Mouse (Mus musculus) megakaryocyte, embryonic 14.5 days (primary cell): ENCODE measurements around the gene Klhl3. TPM values are rescaled to one million over a fixed set of nuclear protein-coding genes. Genes with fewer than 3 reads are reported as not detected.

Experiments
- H3K27me3 ChIP-seq: replicated peaks from 2 replicates; pipeline ENCODE3; 2012; ENCODE audit warnings: inconsistent platforms
- H3K36me3 ChIP-seq: replicated peaks from 2 replicates; pipeline ENCODE3; 2012; ENCODE audit warnings: low read length, inconsistent platforms, mixed read lengths
- H3K4me1 ChIP-seq: 2 replicates; pipeline ENCODE4 v1.6.1; 2012; ENCODE audit warnings: inconsistent platforms
- H3K4me3 ChIP-seq: replicated peaks from 2 replicates; pipeline ENCODE3; 2012; ENCODE audit warnings: moderate library complexity, mild to moderate bottlenecking, inconsistent platforms
- H3K9me3 ChIP-seq: 2 replicates; pipeline ENCODE4 v1.6.1; 2012; ENCODE audit warnings: inconsistent platforms
- FLI1 ChIP-seq: IDR thresholded peaks from 2 replicates; pipeline ENCODE4 v1.6.1; 2012; ENCODE audit warnings: low read length, inconsistent platforms, mixed read lengths
- GATA1 ChIP-seq: IDR thresholded peaks from 3 replicates; pipeline ENCODE4 v1.6.1; 2012; ENCODE audit warnings: mixed read lengths, low read length, inconsistent platforms, borderline replicate concordance
- polyA plus RNA-seq: library from polyadenylated mRNA; stranded (reverse); fragments of >175 nt; gene quantifications from 2 replicates; pipeline ENCODE4 v1.2.3, GENCODE M21; 2012; ENCODE audit warnings: low replicate concordance; ENCODE audit not compliant: insufficient read depth

Klhl3 gene
- not detected in 2 replicates for polyA plus RNA-seq

DNA sequence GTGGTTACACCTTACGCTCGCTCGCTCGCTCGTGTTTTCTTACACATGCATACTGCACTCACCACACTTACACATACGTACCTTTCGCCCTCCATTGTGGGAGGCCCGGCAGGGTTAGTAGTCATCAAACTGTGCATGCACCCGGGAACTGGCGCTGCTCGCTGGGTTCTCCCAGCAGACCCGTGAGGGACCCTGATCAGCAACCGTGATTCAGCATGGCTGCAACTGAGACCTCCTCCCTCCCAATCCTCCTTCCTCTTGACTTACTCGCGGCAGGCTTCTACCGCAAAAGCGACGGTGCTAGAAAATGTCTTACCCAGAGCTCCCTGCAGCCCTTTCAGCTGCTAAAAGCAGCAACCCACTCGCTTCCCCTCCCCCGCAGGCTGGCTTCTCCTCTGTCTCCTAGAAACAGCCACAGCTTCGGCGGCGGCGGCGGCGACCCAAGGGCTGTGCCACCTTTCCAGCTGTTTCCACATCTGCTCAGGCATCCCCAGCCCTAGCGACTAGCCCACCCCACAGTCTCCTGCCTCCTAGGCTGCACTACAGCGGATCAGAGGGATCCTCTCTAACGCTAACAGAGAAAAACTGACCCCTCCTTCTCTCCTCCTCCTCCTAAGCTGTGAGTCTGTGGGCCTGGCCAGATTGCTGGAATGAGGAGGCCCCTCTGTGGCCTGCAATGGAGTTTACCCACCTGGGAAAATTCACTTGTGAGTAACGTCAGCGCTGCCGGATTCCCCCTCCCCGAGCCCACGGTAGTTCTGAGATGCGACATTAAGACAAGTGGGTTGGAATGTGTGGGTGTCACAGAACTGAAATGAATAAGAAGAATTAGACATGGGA, at the start of gene Klhl3:
Klhl3 (minus strand) TSS at position 532 of the 840 bp plus-strand sequence.
- Histone ChIP-seq H3K27me3 (peaks cover 75% of the 10 kb centered on the region), H3K4me1 (peaks cover 45% of the 10 kb centered on the region), H3K9me3 (peaks cover 19% of the 10 kb centered on the region), H3K36me3 (no peaks in the 10 kb centered on the region), H3K4me3 (peak within 1 kb of the TSS; percentile 87)
- TF ChIP-seq FLI1: no peak
- TF ChIP-seq GATA1: no peak

DNA sequence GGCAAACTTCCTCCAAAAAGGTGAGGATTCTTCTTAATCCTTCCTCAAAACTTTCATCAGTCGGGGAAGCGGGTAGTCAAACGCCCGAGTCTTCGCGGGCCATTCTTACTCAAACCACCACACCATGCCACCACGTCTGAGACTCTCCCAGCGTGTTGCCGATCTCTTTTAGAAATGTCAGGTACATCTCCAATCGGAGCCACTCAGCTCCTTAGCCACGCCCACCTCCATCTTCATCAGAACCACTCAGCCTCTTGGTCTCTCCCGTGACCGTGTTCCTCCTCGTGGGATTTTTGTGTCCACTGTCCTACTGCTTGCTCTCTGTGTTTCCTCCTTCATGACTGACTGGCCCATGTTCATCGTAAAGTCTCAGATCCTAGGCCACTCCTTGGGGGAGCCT, 47.4 kb upstream of the Klhl3 start:
- Histone ChIP-seq H3K27me3 (no peaks in the 10 kb centered on the region), H3K9me3 (peaks cover 13% of the 10 kb centered on the region), H3K4me1 (peaks cover 19% of the 10 kb centered on the region), H3K4me3 (no peak overlapping the region), H3K36me3 (peaks cover 55% of the 10 kb centered on the region)
- no peak for TF ChIP-seq GATA1
- no peak for TF ChIP-seq FLI1

DNA sequence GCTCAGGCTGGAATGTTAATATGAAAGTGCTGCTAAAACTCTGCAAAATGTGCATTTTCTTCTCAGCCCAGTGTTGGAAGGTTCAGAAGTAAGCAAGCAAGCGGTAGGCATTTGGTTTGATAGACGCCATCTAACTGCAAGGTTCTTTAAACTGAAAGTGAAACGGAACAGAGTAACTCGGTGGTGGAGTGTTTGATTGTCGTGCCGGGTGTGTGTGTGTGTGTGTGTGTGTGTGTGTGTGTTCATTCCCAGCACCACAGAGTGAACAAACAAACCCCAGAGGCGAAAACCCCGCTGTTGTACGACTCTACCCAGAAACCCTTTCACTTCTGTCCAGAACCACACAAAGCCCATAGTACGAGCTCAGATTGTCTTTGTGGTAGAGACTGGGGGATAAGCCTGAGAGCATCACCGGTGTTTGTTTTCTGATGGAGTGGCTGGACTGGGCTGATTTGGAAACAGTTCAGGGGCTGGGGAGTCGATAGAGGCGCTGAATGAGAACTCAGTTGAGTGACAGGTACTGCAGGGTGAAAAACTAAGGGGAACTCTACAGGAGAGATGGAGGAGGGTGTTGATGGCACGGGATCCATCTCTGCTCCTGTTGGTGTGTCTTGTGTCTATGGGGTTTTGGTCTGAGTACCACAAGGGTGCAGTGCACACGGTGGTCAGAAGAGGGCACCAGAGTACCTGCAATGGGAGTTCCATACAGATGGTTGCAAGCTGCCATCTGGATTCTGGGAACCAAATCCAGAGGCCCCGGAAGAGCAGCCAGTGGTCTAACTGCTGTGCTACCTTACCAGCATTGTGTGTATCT, 44.9 kb upstream of the Klhl3 start:
- Histone ChIP-seq H3K27me3 (no peaks in the 10 kb centered on the region), H3K36me3 (peaks cover 38% of the 10 kb centered on the region), H3K4me3 (peak overlapping the region; percentile 100), H3K4me1 (peaks cover 19% of the 10 kb centered on the region), H3K9me3 (peaks cover 13% of the 10 kb centered on the region)
- TF ChIP-seq FLI1 (no peak), GATA1 (no peak)

DNA sequence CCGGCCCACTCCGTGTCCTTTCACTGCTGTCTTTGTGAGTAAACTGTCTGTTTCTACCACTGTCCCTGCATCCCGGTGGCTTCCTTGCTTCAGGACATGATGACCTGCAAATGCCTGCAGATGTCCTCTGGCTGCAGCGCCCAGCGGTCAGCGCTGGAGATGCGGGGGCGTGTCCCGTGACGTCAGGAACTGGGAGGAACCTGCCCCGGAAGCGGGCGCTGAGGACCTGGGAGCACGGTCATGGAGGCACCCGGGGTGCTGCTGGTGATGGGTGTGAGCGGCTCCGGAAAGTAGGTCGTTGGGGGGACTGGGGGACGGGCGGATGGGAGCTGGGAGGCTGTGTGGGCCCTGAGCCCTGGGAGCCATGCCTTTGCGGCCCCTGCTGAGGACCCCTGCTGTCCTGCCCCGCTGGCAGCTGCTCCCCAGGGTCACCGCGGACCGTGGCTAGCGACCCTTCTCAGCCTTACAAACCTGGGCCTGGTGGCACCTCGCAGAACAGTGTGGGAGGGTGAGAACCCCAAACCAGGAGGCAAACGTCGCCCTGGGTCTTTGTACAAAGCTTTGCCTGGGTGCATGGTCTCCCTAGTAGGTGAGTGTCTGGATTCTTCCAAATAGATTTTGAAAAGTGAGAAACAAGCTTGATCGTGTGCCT, 44.2 kb upstream of the Klhl3 start, which contains the start of gene Idnk:
Idnk (plus strand) TSS at position 203 of the 652 bp plus-strand sequence.
- peaks cover 13% of the 10 kb centered on the region for H3K9me3 ChIP-seq
- peaks cover 32% of the 10 kb centered on the region for H3K36me3 ChIP-seq
- TF ChIP-seq GATA1: no peak
- TF ChIP-seq FLI1: no peak
- H3K4me3 ChIP-seq: peak within 1 kb of the TSS; percentile 100
- H3K27me3 ChIP-seq: no peaks in the 10 kb centered on the region
- peaks cover 19% of the 10 kb centered on the region for H3K4me1 ChIP-seq

DNA sequence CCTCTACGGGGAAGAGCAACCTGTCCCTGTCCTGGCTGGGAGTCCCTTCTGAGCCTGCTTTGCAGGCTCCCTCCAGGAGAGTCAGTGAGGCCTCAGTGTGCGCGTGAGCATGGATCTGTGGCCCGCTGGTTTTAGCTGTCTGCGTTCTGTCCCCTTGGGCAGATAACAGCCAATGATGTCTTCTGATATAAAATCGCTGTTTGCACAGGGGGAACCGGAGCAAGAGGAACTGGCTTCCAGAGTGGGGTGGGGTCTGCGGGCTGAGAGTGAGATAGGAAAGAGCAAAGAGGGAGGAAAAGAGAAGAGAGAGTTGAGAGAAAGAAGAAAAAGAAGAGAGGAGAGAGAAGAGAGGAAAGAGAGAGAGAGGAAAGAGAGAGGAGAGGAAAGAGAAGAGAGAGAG, 43.6 kb upstream of the Klhl3 start:
- Histone ChIP-seq H3K4me3 (peak overlapping the region; percentile 100), H3K36me3 (peaks cover 28% of the 10 kb centered on the region)
- TF ChIP-seq FLI1 (no peak), GATA1 (no peak)

DNA sequence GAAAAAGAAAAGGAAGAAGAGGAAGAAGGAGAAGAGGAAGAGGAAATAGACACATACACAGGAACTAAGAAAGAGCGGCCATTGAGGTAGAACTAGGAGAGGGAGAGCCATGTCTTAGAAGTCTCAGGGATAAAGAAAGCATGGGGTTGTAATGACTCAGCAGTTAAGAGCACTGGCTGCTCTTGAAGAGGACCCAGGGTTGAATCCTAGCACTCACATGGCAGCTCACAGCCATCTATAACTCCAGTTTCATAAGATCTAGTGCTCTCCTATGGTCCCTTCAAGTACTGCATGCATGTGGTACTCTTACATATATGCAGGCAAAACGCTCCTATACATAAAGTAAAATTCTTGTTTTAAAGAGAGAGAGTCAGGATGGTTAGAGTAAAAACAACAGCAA, 42.6 kb upstream of the Klhl3 start:
- peaks cover 2% of the 10 kb centered on the region for H3K27me3 ChIP-seq
- H3K4me1 ChIP-seq: peaks cover 19% of the 10 kb centered on the region
- peaks cover 19% of the 10 kb centered on the region for H3K36me3 ChIP-seq
- no peak for TF ChIP-seq FLI1
- no peak for TF ChIP-seq GATA1
- no peak overlapping the region for H3K4me3 ChIP-seq
- H3K9me3 ChIP-seq: peaks cover 7% of the 10 kb centered on the region

More for the DNA sequence above, 43.6 kb upstream of the Klhl3 start:
- Histone ChIP-seq H3K4me1 (peaks cover 19% of the 10 kb centered on the region), H3K27me3 (peaks cover 2% of the 10 kb centered on the region), H3K9me3 (peaks cover 13% of the 10 kb centered on the region)

DNA sequence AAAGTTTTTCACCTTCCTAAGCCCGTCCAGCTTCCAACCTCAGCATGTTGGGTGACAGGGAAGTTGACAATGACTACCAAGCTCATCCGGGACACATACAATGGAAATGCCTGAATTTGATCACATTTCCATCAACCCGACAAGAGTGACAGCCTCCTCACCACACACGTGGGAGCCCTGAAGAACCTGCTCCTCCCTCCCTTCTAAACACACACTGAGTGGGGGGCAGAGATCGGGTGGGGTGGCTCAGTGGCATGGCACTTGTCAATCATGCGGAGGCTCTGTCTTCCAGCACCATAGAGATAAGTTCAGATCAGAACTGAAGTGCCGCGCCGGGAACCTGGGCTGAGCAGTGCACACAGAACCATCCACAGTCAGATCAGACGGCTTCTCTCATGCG, 37.0 kb upstream of the Klhl3 start:
- TF ChIP-seq GATA1 (no peak), FLI1 (no peak)
- peaks cover 14% of the 10 kb centered on the region for H3K4me1 ChIP-seq
- no peak overlapping the region for H3K4me3 ChIP-seq
- peaks cover 5% of the 10 kb centered on the region for H3K27me3 ChIP-seq
- H3K9me3 ChIP-seq: 0 out of 2 replicates have a peak, but pooled peaks cover 7% of the 10 kb centered on the region
- H3K36me3 ChIP-seq: no peaks in the 10 kb centered on the region

DNA sequence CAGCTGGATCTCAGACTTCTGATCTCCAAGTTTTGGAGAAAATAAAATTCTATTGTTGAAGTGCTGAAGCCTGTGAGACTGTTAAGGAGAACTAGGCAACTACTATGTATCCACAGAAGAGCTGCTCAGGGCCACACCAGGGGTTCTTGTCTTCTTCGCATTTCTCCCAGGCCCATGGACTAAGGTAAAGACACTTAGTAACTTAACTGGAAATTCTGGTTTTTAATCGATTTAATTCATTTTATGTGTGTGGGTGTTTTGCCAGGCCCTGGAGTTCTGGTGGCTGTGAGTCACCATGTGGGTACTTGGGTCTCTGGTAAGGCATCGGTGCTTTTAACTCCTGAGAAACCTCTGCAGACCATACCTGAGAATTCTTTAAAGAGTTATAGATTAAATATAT, 36.2 kb upstream of the Klhl3 start:
- Histone ChIP-seq H3K9me3 (0 out of 2 replicates have a peak, but pooled peaks cover 7% of the 10 kb centered on the region), H3K4me3 (no peak overlapping the region), H3K27me3 (peaks cover 5% of the 10 kb centered on the region), H3K4me1 (peaks cover 14% of the 10 kb centered on the region), H3K36me3 (no peaks in the 10 kb centered on the region)
- TF ChIP-seq GATA1 (no peak), FLI1 (no peak)

DNA sequence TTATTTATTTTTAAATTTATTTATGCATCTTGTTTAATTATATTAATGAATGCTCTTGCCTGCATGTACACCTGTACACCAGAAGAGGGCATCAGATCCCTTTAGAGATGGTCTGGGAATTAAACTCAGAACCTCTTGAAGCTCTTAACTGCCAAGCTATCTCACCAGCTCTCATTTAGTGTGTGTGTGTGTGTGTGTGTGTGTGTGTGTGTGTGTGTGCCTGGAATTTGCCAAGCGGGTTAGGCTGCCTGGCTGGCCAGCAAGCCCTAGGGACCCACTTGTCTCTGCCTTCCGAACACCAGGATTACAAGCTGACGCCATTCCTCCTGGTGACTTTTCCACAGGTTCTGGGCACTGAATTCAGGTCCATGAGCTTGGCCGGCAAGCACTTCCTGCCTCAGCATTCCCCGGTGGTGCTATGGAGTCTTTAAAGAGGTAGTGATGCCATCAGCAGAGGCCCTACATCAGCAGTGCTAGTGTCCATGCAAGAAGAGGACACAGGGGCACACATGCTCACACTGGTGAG, 35.7 kb upstream of the Klhl3 start:
- TF ChIP-seq FLI1 (no peak), GATA1 (no peak)
- 0 out of 2 replicates have a peak, but pooled peaks cover 7% of the 10 kb centered on the region for H3K9me3 ChIP-seq
- H3K4me1 ChIP-seq: peaks cover 14% of the 10 kb centered on the region
- peaks cover 5% of the 10 kb centered on the region for H3K27me3 ChIP-seq
- no peaks in the 10 kb centered on the region for H3K36me3 ChIP-seq
- peak overlapping the region; percentile 90 for H3K4me3 ChIP-seq
